Mouse (Mus musculus) stomach, postnatal 0 days (tissue): ENCODE data around the gene Dock7.

ENCODE experiments used
- CTCF ChIP-seq: IDR thresholded peaks from 2 replicates; pipeline ENCODE4 v1.5.1; 2016; ENCODE audit warnings: antibody characterized with exemption, low read depth, mild to moderate bottlenecking, moderate library complexity
- EP300 ChIP-seq: optimal IDR thresholded peaks from 2 replicates; pipeline ENCODE3; 2016; ENCODE audit warnings: antibody characterized with exemption

DNA sequence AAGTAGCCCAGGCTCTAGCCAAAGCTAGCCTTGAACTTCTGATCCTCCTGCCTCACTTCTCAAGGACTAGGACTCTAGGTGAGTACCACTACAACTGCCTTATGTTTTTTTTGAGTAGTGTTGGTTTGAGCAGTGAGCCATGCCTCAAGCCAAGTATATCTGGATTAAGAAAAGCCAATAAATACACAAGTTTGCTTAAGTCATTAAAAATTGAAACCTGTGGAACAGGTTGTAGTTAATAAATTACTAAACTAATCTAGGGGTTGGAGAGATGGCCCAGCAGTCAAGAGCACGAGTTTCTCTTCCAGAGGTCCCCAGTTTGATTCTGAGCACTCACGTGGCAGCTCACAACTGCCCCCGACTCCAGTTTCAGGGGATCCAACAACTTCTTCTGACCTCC, 20.9 kb upstream of the Dock7 start:
- TF ChIP-seq CTCF: no peak
- no peak for TF ChIP-seq EP300
